Mouse (Mus musculus) hindbrain, embryonic 13.5 days (tissue): ENCODE measurements at regions not wholly inside any gene's neighbourhood (a gene's known extent, or its start where the extent isn't known, plus 50 kb on each side); places are given as distances from the start of the nearest gene placed in this dataset.

Experiments used
- ATAC-seq: fragments of 200-750 bp; cut with Nextera tagmentation; 2 replicates; pipeline ENCODE4 v1.8.0; 2017; ENCODE audit warnings: moderate TSS enrichment; ENCODE audit not compliant: low FRiP score
- H3K27ac ChIP-seq: fragments of 300-500 bp; sonication (generic); 2 replicates; pipeline ENCODE4 v1.5.1; 2015; ENCODE audit warnings: inconsistent platforms, mild to moderate bottlenecking, moderate library complexity
- H3K27me3 ChIP-seq: fragments of 300-500 bp; sonication (generic); 2 replicates; pipeline ENCODE4 v1.6.1; 2015; ENCODE audit warnings: mild to moderate bottlenecking, inconsistent platforms
- H3K36me3 ChIP-seq: fragments of 300-500 bp; sonication (generic); 2 replicates; pipeline ENCODE4 v1.6.1; 2015; ENCODE audit warnings: mild to moderate bottlenecking, inconsistent platforms
- H3K4me1 ChIP-seq: fragments of 300-500 bp; sonication (generic); replicated peaks from 2 replicates; pipeline ENCODE4 v1.6.1; 2015; ENCODE audit warnings: inconsistent platforms
- H3K4me2 ChIP-seq: fragments of 300-500 bp; sonication (generic); 2 replicates; pipeline ENCODE4 v1.6.1; 2015; ENCODE audit warnings: inconsistent platforms, mild to moderate bottlenecking, moderate library complexity
- H3K4me3 ChIP-seq: fragments of 300-500 bp; sonication (generic); 2 replicates; pipeline ENCODE4 v1.5.1; 2015; ENCODE audit warnings: mild to moderate bottlenecking, inconsistent platforms
- H3K9ac ChIP-seq: fragments of 300-500 bp; sonication (generic); 2 replicates; pipeline ENCODE4 v1.6.1; 2015; ENCODE audit warnings: mild to moderate bottlenecking, inconsistent platforms
- H3K9me3 ChIP-seq: fragments of 300-500 bp; sonication (generic); 2 replicates; pipeline ENCODE4 v1.6.1; 2016; ENCODE audit warnings: inconsistent platforms
- WGBS: fragments of 180-500 bp; shearing (Covaris S2); methylation state at CpG from one replicate; pipeline ENCODE4 v1.1.7; 2015; 5-methylcytosine and 5-hydroxymethylcytosine counted together

GRCm38 (mm10) chr12:12567058-12567733 is 305.3 kb downstream of the Fam49a start:
- Histone ChIP-seq H3K9me3 (no peaks in the 10 kb centered on the region), H3K4me2 (no peak overlapping the region), H3K9ac (no peak overlapping the region), H3K36me3 (no peaks in the 10 kb centered on the region), H3K27me3 (no peaks in the 10 kb centered on the region), H3K4me1 (no peaks in the 10 kb centered on the region), H3K4me3 (no peak overlapping the region), H3K27ac (no peak overlapping the region)
- 96% methylated on average over 7 of the region's 7 CpGs for WGBS
- no peak for ATAC-seq

- Histone ChIP-seq H3K27ac (no peak overlapping the region), H3K27me3 (no peaks in the 10 kb centered on the region), H3K4me1 (no peaks in the 10 kb centered on the region), H3K9me3 (no peaks in the 10 kb centered on the region), H3K4me3 (no peak overlapping the region), H3K36me3 (no peaks in the 10 kb centered on the region), H3K9ac (no peak overlapping the region), H3K4me2 (no peak overlapping the region)
- no peak for ATAC-seq
- 87% methylated on average over 1 of the region's 1 CpGs for WGBS
Measured at GRCm38 (mm10) chr12:12562267-12562666, 300.3 kb downstream of the Fam49a start.

DNA sequence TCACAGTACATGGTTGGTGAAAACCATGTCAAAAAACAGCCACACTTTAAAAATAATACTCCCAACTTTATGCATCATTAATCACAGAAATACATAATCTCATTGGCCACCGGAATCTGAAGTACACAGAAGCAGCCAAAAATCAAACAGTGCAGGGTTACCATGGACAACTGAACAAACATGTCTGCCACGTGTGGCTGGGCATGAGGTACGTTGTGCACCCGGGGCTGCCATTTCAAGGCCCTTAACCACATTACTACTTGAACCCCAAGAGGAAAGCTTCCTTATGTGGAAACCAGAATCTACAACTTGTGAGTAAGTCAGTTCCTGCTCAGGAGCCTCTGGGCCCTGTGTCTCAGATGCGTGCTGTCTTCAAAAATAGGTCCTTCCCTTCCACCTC is 289.9 kb downstream of the Fam49a start:
- Histone ChIP-seq H3K27ac (no peak overlapping the region), H3K9me3 (no peaks in the 10 kb centered on the region), H3K27me3 (no peaks in the 10 kb centered on the region), H3K9ac (no peak overlapping the region), H3K4me3 (no peak overlapping the region), H3K4me2 (no peak overlapping the region), H3K4me1 (no peaks in the 10 kb centered on the region), H3K36me3 (no peaks in the 10 kb centered on the region)
- WGBS = 72% methylated on average over 5 of the region's 5 CpGs
- ATAC-seq = no peak

DNA sequence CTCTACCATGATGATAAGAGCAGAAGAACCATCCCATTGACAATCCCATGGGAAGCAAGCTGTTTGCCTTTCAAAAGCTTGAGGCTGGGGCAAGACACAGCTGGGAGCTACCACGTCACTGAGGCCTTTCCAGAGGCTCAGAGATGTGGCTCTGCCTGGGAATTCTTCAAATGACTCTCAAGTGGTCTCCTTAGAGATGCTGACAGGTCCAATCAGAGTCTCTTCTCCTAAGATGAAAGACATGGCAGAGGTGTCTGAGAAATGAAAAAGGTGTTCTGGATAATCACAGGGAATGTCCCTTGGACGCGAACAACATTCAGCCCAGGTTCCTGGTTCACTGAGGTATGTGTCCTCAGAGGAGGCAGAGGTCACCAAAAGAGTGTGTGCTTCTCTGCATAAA is 287.7 kb downstream of the Fam49a start:
- H3K36me3 ChIP-seq = no peaks in the 10 kb centered on the region
- H3K4me2 ChIP-seq = no peak overlapping the region
- no peak overlapping the region for H3K4me3 ChIP-seq
- ATAC-seq = no peak
- H3K4me1 ChIP-seq = no peaks in the 10 kb centered on the region
- no peaks in the 10 kb centered on the region for H3K9me3 ChIP-seq
- 88% methylated on average over 3 of the region's 3 CpGs for whole genome bisulfite sequencing
- H3K27ac ChIP-seq = no peak overlapping the region
- no peak overlapping the region for H3K9ac ChIP-seq
- no peaks in the 10 kb centered on the region for H3K27me3 ChIP-seq

DNA sequence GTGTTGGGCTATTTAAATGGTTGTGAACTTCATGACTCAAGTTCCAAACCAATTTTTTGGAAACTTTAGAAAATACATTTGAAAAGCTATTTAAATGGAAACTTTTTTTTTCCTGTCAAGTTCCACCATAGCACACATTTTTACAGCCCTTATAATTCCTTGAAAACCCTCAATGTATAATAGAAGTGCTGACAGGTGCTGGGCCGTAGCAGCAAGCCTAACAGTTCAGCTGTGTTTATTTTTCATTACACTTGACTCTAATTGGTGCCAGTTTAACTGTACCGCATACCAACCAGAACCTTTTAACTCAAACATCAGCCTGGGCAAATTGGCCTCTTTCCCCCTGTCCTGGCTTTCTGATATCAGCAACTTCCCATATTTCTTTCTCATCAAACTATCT is 286.7 kb downstream of the Fam49a start:
- H3K4me3 ChIP-seq = no peak overlapping the region
- no peak overlapping the region for H3K27ac ChIP-seq
- H3K9me3 ChIP-seq = no peaks in the 10 kb centered on the region
- H3K36me3 ChIP-seq = no peaks in the 10 kb centered on the region
- 84% methylated on average over 2 of the region's 2 CpGs for WGBS
- no peak overlapping the region for H3K4me2 ChIP-seq
- no peaks in the 10 kb centered on the region for H3K4me1 ChIP-seq
- ATAC-seq = no peak
- H3K9ac ChIP-seq = no peak overlapping the region
- H3K27me3 ChIP-seq = no peaks in the 10 kb centered on the region

DNA sequence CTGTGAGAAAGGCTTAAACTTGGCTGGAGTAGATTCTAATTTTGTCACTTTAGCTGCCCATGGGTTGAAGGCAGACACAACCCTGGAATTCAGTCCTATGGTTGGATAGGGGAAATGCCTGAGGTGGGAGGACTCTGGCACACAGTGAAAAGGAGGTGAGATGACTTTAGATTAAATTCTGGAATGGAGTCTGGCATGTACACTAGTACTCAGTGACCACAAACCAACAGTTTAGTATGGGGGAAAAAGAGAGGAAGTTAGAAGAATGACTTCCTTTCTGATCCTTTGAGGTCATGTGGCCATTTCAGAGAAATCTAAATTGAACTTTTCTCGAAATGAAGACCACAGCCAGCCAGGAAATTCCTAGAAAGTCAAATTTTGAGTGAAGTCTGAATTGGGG is 285.5 kb downstream of the Fam49a start:
- H3K4me1 ChIP-seq = no peaks in the 10 kb centered on the region
- no peaks in the 10 kb centered on the region for H3K36me3 ChIP-seq
- no peak overlapping the region for H3K4me3 ChIP-seq
- H3K9me3 ChIP-seq = no peaks in the 10 kb centered on the region
- no peak overlapping the region for H3K27ac ChIP-seq
- WGBS = 84% methylated on average over 1 of the region's 1 CpGs
- H3K27me3 ChIP-seq = no peaks in the 10 kb centered on the region
- no peak for ATAC-seq
- H3K4me2 ChIP-seq = no peak overlapping the region
- no peak overlapping the region for H3K9ac ChIP-seq

DNA sequence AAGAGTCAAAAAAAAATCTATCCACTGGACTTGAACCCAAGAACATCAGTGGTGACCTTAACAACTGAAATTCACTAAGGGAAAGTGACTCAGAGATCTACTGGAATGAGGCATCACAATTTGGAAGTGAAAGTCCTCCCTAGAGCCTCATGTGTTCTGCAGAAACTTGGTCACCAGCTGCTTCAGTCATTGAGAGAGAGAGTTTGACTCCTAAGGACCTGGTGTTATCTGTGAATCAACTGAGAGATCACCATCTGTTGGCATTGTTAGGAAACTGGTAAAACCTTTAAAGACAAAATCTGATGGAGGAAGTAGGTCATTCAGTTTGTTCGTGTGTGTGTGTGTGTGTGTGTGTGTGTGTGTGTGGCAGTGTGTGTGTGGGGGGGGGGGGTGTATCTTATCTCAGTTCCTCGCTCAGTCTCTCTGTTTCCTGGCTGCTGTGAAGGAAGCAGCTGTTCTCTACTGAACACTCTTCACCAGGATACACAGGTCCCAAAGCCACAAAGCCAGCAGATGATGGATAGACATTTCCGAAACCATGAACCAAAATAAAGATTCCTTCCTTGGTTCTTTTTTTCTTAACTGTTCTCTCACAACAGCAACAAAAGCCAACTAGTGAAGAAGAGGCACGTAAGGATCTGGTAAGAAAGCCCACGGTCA is 284.6 kb downstream of the Fam49a start:
- Histone ChIP-seq H3K27ac (no peak overlapping the region), H3K9ac (no peak overlapping the region), H3K36me3 (no peaks in the 10 kb centered on the region), H3K9me3 (no peaks in the 10 kb centered on the region), H3K4me1 (no peaks in the 10 kb centered on the region), H3K4me2 (no peak overlapping the region), H3K4me3 (no peak overlapping the region), H3K27me3 (no peaks in the 10 kb centered on the region)
- 91% methylated on average over 5 of the region's 5 CpGs for WGBS
- no peak for ATAC-seq

- no peak overlapping the region for H3K9ac ChIP-seq
- H3K4me3 ChIP-seq = no peak overlapping the region
- H3K9me3 ChIP-seq = no peaks in the 10 kb centered on the region
- no peak for ATAC-seq
- H3K27ac ChIP-seq = no peak overlapping the region
- H3K36me3 ChIP-seq = no peaks in the 10 kb centered on the region
- WGBS = 42% methylated on average over 13 of the region's 13 CpGs
- H3K4me1 ChIP-seq = peaks cover 10% of the 10 kb centered on the region
- no peaks in the 10 kb centered on the region for H3K27me3 ChIP-seq
- H3K4me2 ChIP-seq = no peak overlapping the region
Measured at GRCm38 (mm10) chr12:12541076-12542070, 279.4 kb downstream of the Fam49a start.

DNA sequence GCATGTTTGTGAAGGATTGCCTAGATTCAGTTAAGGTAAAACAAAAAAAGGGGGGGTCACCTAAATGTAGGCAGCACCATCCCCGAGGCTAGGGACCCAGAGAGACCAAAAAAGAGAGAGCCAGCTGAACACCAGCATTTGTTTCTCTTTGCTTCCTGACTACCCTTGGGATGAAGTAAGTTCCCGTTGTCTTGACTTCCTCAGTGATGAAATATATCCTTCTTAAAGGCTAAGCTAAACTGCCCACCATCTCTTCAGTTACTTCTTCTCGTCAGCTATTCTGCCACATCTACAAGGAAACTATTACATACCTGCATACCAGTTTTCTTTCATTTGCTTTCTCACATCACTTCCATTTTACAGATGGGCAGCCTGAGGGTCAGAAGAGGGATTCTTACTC is 277.4 kb downstream of the Fam49a start:
- Histone ChIP-seq H3K4me1 (peaks cover 10% of the 10 kb centered on the region), H3K9me3 (no peaks in the 10 kb centered on the region), H3K27ac (no peak overlapping the region), H3K36me3 (no peaks in the 10 kb centered on the region), H3K4me3 (no peak overlapping the region), H3K9ac (no peak overlapping the region), H3K27me3 (no peaks in the 10 kb centered on the region), H3K4me2 (no peak overlapping the region)
- no peak for ATAC-seq
- WGBS = 88% methylated on average over 3 of the region's 3 CpGs

DNA sequence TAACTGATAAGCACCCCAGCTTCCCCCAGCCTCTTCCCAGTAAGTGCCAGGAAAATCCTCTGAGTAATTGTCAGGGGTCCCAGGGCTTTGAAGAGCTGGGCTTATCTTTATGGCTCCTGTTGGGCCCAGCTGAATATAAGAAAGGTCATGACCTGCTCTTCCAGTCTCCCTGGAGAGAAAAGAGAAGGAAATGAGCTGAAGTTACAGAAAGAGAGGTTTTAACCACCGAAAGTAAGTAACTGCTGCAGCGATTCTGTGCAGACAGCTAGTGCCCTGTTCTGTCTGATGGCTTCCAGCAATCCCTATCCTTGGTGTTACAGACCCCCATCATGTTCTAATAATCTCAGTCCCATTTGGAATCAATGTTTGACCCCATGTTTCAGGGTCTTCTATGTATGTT is 272.8 kb downstream of the Fam49a start:
- Histone ChIP-seq H3K4me3 (no peak overlapping the region), H3K27me3 (no peaks in the 10 kb centered on the region), H3K4me1 (no peaks in the 10 kb centered on the region), H3K27ac (no peak overlapping the region), H3K36me3 (no peaks in the 10 kb centered on the region), H3K9me3 (no peaks in the 10 kb centered on the region), H3K4me2 (no peak overlapping the region), H3K9ac (no peak overlapping the region)
- 61% methylated on average over 2 of the region's 2 CpGs for WGBS
- ATAC-seq = no peak

- peaks cover 15% of the 10 kb centered on the region for H3K4me1 ChIP-seq
- ATAC-seq = no peak
- H3K4me2 ChIP-seq = no peak overlapping the region
- H3K27ac ChIP-seq = no peak overlapping the region
- H3K36me3 ChIP-seq = no peaks in the 10 kb centered on the region
- H3K9me3 ChIP-seq = no peaks in the 10 kb centered on the region
- no peaks in the 10 kb centered on the region for H3K27me3 ChIP-seq
- no peak overlapping the region for H3K9ac ChIP-seq
- WGBS = 85% methylated on average over 6 of the region's 6 CpGs
- no peak overlapping the region for H3K4me3 ChIP-seq
Measured at GRCm38 (mm10) chr12:12530796-12531195, 268.9 kb downstream of the Fam49a start.

GRCm38 (mm10) chr12:12529541-12529940 is 267.6 kb downstream of the Fam49a start:
- Histone ChIP-seq H3K36me3 (no peaks in the 10 kb centered on the region), H3K9me3 (no peaks in the 10 kb centered on the region), H3K4me1 (peaks cover 15% of the 10 kb centered on the region), H3K27ac (no peak overlapping the region), H3K4me3 (no peak overlapping the region), H3K9ac (no peak overlapping the region), H3K27me3 (no peaks in the 10 kb centered on the region), H3K4me2 (no peak overlapping the region)
- 90% methylated on average over 5 of the region's 5 CpGs for WGBS
- ATAC-seq = no peak
